Mouse (Mus musculus) myocyte (in vitro differentiated cells): ENCODE results near the gene Arid1b.

Experiments used
- CEBPB ChIP-seq: IDR thresholded peaks from 2 replicates; pipeline ENCODE4 v1.6.1; 2011; ENCODE audit warnings: mild to moderate bottlenecking, moderate library complexity; ENCODE audit not compliant: poor library complexity, insufficient read depth, severe bottlenecking
- E2F4 ChIP-seq: IDR thresholded peaks from one replicate; pipeline ENCODE4 v1.6.1; 2011; ENCODE audit warnings: mild to moderate bottlenecking, control low read depth, moderate library complexity; ENCODE audit not compliant: insufficient read depth
- MAX ChIP-seq: IDR thresholded peaks from one replicate; pipeline ENCODE4 v1.6.1; 2011; ENCODE audit warnings: low read depth, mild to moderate bottlenecking, control low read depth
- MYOD1 ChIP-seq, 3 experiments: IDR thresholded peaks; one replicate each; pipeline ENCODE4 v1.6.1; 2011; ENCODE audit warnings: control low read depth in 2 of 3, low read depth in 2 of 3, mild to moderate bottlenecking in 2 of 3, moderate library complexity in 1 of 3; ENCODE audit not compliant: insufficient read length in 2 of 3, control insufficient read depth in 1 of 3
- MYOG ChIP-seq, 3 experiments: IDR thresholded peaks; one replicate each; pipeline ENCODE4 v1.6.1; 2011; ENCODE audit warnings: control low read depth in 2 of 3, low read depth in 2 of 3, mild to moderate bottlenecking in 2 of 3; ENCODE audit not compliant: insufficient read length in 2 of 3, control insufficient read depth in 1 of 3, insufficient read depth in 1 of 3
- POLR2A ChIP-seq: IDR thresholded peaks from one replicate; pipeline ENCODE4 v1.6.1; 2011; ENCODE audit warnings: low read depth, mild to moderate bottlenecking, control low read depth, moderate library complexity; ENCODE audit not compliant: insufficient read length
- POLR2AphosphoS2 ChIP-seq: IDR thresholded peaks from one replicate; pipeline ENCODE4 v1.6.1; 2011; ENCODE audit warnings: low read depth, control low read depth; ENCODE audit not compliant: insufficient read length
- REST ChIP-seq: IDR thresholded peaks from one replicate; pipeline ENCODE4 v1.6.1; 2011; ENCODE audit warnings: mild to moderate bottlenecking, control low read depth, moderate library complexity; ENCODE audit not compliant: insufficient read depth, insufficient read length
- SRF ChIP-seq: IDR thresholded peaks from one replicate; pipeline ENCODE4 v1.6.1; 2011; ENCODE audit warnings: low read depth; ENCODE audit not compliant: control insufficient read depth, insufficient read length
- TCF12 ChIP-seq: IDR thresholded peaks from one replicate; pipeline ENCODE4 v1.6.1; 2011; ENCODE audit warnings: mild to moderate bottlenecking, control low read depth; ENCODE audit not compliant: poor library complexity, insufficient read depth, severe bottlenecking
- USF1 ChIP-seq: IDR thresholded peaks from one replicate; pipeline ENCODE4 v1.6.1; 2011; ENCODE audit warnings: low read depth, mild to moderate bottlenecking, control low read depth, moderate library complexity

GRCm38 (mm10) chr17:4945871-4946331 is 48.2 kb upstream of the Arid1b start:
- no peak for TF ChIP-seq CEBPB
- no peak for TF ChIP-seq USF1
- no peak for TF ChIP-seq TCF12
- no peak for TF ChIP-seq POLR2A
- TF ChIP-seq MYOG (IDR thresholded peaks at IDR 0.05; ENCODE audit: control insufficient read depth in 1 of 3, insufficient read depth in 1 of 3, insufficient read length in 2 of 3, low read depth in 2 of 3): no peak
- TF ChIP-seq MYOD1 (IDR thresholded peaks at IDR 0.05; ENCODE audit: control insufficient read depth in 1 of 3, insufficient read length in 2 of 3, low read depth in 2 of 3): no peak
- TF ChIP-seq MAX: no peak
- no peak for TF ChIP-seq E2F4
- TF ChIP-seq POLR2AphosphoS2: no peak
- TF ChIP-seq SRF: no peak
- TF ChIP-seq REST: no peak
